Comparison of ENCODE assay signal across 9 mouse cellular contexts in genomic region chr4:136648922-136649479, GRCm38 (mm10). TPM values are rescaled to one million over a fixed set of nuclear protein-coding genes. Genes with fewer than 3 reads are reported as not detected.
DNase-seq lines count a peak whose midpoint lies in the region; ATAC-seq and TF ChIP-seq lines count a peak whose summit lies in the region.
"Had no signal": no experiment of that assay in that cellular context is flagged by ENCODE, and none has a peak within 500 bp of the region (broad histone marks: within the 10 kb centered on the region; RNA-seq: fewer than 3 reads in every experiment).

No protein-coding gene starts in this region.

- peak; percentile 98 for TF ChIP-seq CTCF in layer of hippocampus, adult 2 months (conservative IDR thresholded peaks at IDR 0.05)

- no peak overlapping the region for H3K27ac ChIP-seq in ES-E14 (ENCODE audit: insufficient read depth, low read depth, low read length, poor library complexity, severe bottlenecking)
- no peak overlapping the region; the same call in 1 of the 2 replicates for H3K27ac ChIP-seq in forebrain, embryonic 14.5 days (ENCODE audit: low read depth, low read length)
- H3K27ac ChIP-seq in layer of hippocampus, adult 2 months: peak overlapping the region; percentile 85
- no peak overlapping the region for H3K27ac ChIP-seq in lung, embryonic 15.5 days

- in situ Hi-C loops in ES-E14 (cut with MboI; ENCODE audit: low sequenced_read_pairs in 2 of 2, unreplicated experiment in 2 of 2): no loop called here

- intact Hi-C loops in heart, postnatal 36 days (cut with DNase I): no loop called here

- H3K9me3 ChIP-seq in ES-E14 (ENCODE audit: control insufficient read depth, insufficient read depth, low read depth, low read length): no peaks in the 10 kb centered on the region
- peaks cover 5% of the 10 kb centered on the region; the same call in 1 of the 2 replicates for H3K9me3 ChIP-seq in forebrain, embryonic 14.5 days (replicated peaks; ENCODE audit: control insufficient read depth, low read length)
- no peaks in the 10 kb centered on the region for H3K9me3 ChIP-seq in lung, embryonic 15.5 days

- no peak overlapping the region for H3K4me2 ChIP-seq in forebrain, embryonic 14.5 days (ENCODE audit: low read length)
- peak overlapping the region; percentile 28 for H3K4me2 ChIP-seq in lung, embryonic 15.5 days

- DNase-seq in ES-E14 (ENCODE audit: low read depth, low spot score): peak; percentile 71
- peak; percentile 65 for DNase-seq in c-Kit-positive CD71-positive TER-119-negative erythroid progenitor cells, embryonic 14.5 days (ENCODE audit: low read depth)
- DNase-seq in forebrain, embryonic 14.5 days (ENCODE audit: low spot score): peak; percentile 77
- peak; percentile 66 to 83 for DNase-seq in heart, postnatal 36 days
- peak; percentile 79 to 96 for DNase-seq in layer of hippocampus, adult 2 months (ENCODE audit: low spot score in 2 of 2)
- peak; percentile 82 for DNase-seq in retina, postnatal 1 day
- DNase-seq in thymus, postnatal 4 days: peak; percentile 93

- H3K27me3 ChIP-seq in forebrain, embryonic 14.5 days (replicated peaks; ENCODE audit: control insufficient read depth, insufficient read depth, low read length): no peaks in the 10 kb centered on the region
- H3K27me3 ChIP-seq in lung, embryonic 15.5 days: no peaks in the 10 kb centered on the region

- WGBS in forebrain, embryonic 14.5 days: 18% methylated on average over 11 of the region's 11 CpGs
- WGBS in lung, embryonic 15.5 days: 7% methylated on average over 11 of the region's 11 CpGs

- peak; percentile 19; the same call in 1 of the 2 replicates for ATAC-seq in forebrain, embryonic 14.5 days
- peak; percentile 16; the same call in 1 of the 2 replicates for ATAC-seq in lung, embryonic 15.5 days (ENCODE audit: borderline replicate concordance, extremely low read depth, low FRiP score, low TSS enrichment)

- H3K36me3 ChIP-seq in ES-E14 (ENCODE audit: control insufficient read depth, insufficient read depth, low read length, poor library complexity, severe bottlenecking): no peaks in the 10 kb centered on the region
- peaks cover 14% of the 10 kb centered on the region; the same call in 1 of the 2 replicates for H3K36me3 ChIP-seq in forebrain, embryonic 14.5 days (ENCODE audit: control insufficient read depth, insufficient read depth, low read length)
- no peaks in the 10 kb centered on the region for H3K36me3 ChIP-seq in lung, embryonic 15.5 days

- no peak overlapping the region for H3K9ac ChIP-seq in ES-E14 (ENCODE audit: insufficient read depth, low read depth, low read length, poor library complexity, severe bottlenecking)
- H3K9ac ChIP-seq in forebrain, embryonic 14.5 days (ENCODE audit: low read length): no peak overlapping the region
- H3K9ac ChIP-seq in lung, embryonic 15.5 days: no peak overlapping the region

- H3K4me1 ChIP-seq in ES-E14 (ENCODE audit: control insufficient read depth in 2 of 2, insufficient read depth in 2 of 2, low read length in 2 of 2, poor library complexity in 1 of 2): peaks cover 0 to 3% of the 10 kb centered on the region in 2 experiments; a peak in 1 of 4 replicates
- peaks cover 14% of the 10 kb centered on the region for H3K4me1 ChIP-seq in forebrain, embryonic 14.5 days (ENCODE audit: control insufficient read depth, insufficient read depth, low read length)
- peaks cover 9% of the 10 kb centered on the region for H3K4me1 ChIP-seq in lung, embryonic 15.5 days

- H3K4me3 ChIP-seq in ES-E14 (ENCODE audit: insufficient read depth in 1 of 2, low read depth in 1 of 2, low read length in 2 of 2, poor library complexity in 1 of 2, severe bottlenecking in 1 of 2): no peak overlapping the region
- no peak overlapping the region for H3K4me3 ChIP-seq in forebrain, embryonic 14.5 days (ENCODE audit: low read depth, low read length)
- 0 out of 2 replicates have a peak overlapping the region, but pooled peaks have one; percentile 22 for H3K4me3 ChIP-seq in layer of hippocampus, adult 2 months
- no peak overlapping the region for H3K4me3 ChIP-seq in lung, embryonic 15.5 days
- H3K4me3 ChIP-seq: megakaryocyte, embryonic 14.5 days had no signal

TF ChIP-seq in ES-E14, 5 proteins besides CTCF, POLR2A, EP300 and RAD21:
- TF ChIP-seq MAFK (IDR thresholded peaks at IDR 0.05; ENCODE audit: insufficient read depth, low read depth, low read length) (no peak), ZC3H11A (IDR thresholded peaks at IDR 0.05; ENCODE audit: borderline replicate concordance, low read depth, low read length) (peak; percentile 84; the same call in 1 of the 2 replicates)

RNA-seq across cellular contexts. Expression of gene Lactbl1, which starts 26.6 kb away (rescaled TPM):
- total RNA-seq in ES-E14 (2012; rRNA removed): not detected in 2 replicates
- polyA plus RNA-seq in forebrain, embryonic 14.5 days (2014; fragmentation: Nextera tagmentation; extraction: Ambion mirVana): 0.10 TPM in 1 of 2 replicates, not detected in the other
- total RNA-seq in heart, postnatal 36 days (2021): not detected
- under 1 TPM; 0.15 to 0.20 TPM for total RNA-seq in layer of hippocampus, adult 2 months (2021)
- polyA plus RNA-seq in lung, embryonic 15.5 days (2015; fragmentation: Nextera tagmentation; extraction: Ambion mirVana): not detected in 2 replicates

RNA-seq across cellular contexts. Expression of gene Tex46, which starts 38.8 kb away (rescaled TPM):
- total RNA-seq in ES-E14 (2012; rRNA removed): not detected in 2 replicates
- polyA plus RNA-seq in forebrain, embryonic 14.5 days (2014; fragmentation: Nextera tagmentation; extraction: Ambion mirVana): not detected in 2 replicates
- total RNA-seq in heart, postnatal 36 days (2021): not detected
- not detected for total RNA-seq in layer of hippocampus, adult 2 months (2021)
- not detected in 2 replicates for polyA plus RNA-seq in lung, embryonic 15.5 days (2015; fragmentation: Nextera tagmentation; extraction: Ambion mirVana)

RNA-seq across cellular contexts. Expression of gene Kdm1a, which starts 46.5 kb away (rescaled TPM):
- total RNA-seq in ES-E14 (2012; rRNA removed): 120 and 124 TPM in 2 replicates
- polyA plus RNA-seq in forebrain, embryonic 14.5 days (2014; fragmentation: Nextera tagmentation; extraction: Ambion mirVana): 103 TPM in 2 replicates
- 10 to 100 TPM; 28.4 to 33.7 TPM for total RNA-seq in heart, postnatal 36 days (2021)
- total RNA-seq in layer of hippocampus, adult 2 months (2021): 10 to 100 TPM; 89.0 to 91.6 TPM
- 34.5 and 36.3 TPM in 2 replicates for polyA plus RNA-seq in lung, embryonic 15.5 days (2015; fragmentation: Nextera tagmentation; extraction: Ambion mirVana)
